ENCODE assay signal across 19 mouse cellular contexts in genomic region chr4:103123606-103124005, GRCm38 (mm10). TPM values are rescaled to one million over a fixed set of nuclear protein-coding genes. Genes with fewer than 3 reads are reported as not detected.
DNase-seq lines count a peak whose midpoint lies in the region; ATAC-seq lines count a peak whose summit lies in the region.
"Had no signal": no experiment of that assay in that cellular context is flagged by ENCODE, and none has a peak within 500 bp of the region (broad histone marks: within the 10 kb centered on the region; RNA-seq: fewer than 3 reads in every experiment).

No protein-coding gene starts in this region.

- peaks cover 15% of the 10 kb centered on the region for H3K36me3 ChIP-seq in megakaryocyte, embryonic 14.5 days (replicated peaks; ENCODE audit: low read length)
- H3K36me3 ChIP-seq in heart, embryonic 10.5 days, result no peaks in the 10 kb centered on the region
- H3K36me3 ChIP-seq: embryonic facial prominence, embryonic 13.5 days; forebrain, embryonic 12.5 days; hindbrain, embryonic 15.5 days had no signal

- peak overlapping the region; percentile 93 for H3K4me3 ChIP-seq in megakaryocyte, embryonic 14.5 days (replicated peaks)
- no peak overlapping the region for H3K4me3 ChIP-seq in heart, embryonic 10.5 days
- H3K4me3 ChIP-seq: embryonic facial prominence, embryonic 13.5 days; forebrain, embryonic 12.5 days; heart, adult 2 months; hindbrain, embryonic 15.5 days had no signal

- H3K27ac ChIP-seq in heart, embryonic 10.5 days, result no peak overlapping the region
- H3K27ac ChIP-seq: embryonic facial prominence, embryonic 13.5 days; forebrain, embryonic 12.5 days; hindbrain, embryonic 15.5 days had no signal

- no peak for ATAC-seq in megakaryocyte, adult 5-6 weeks (ENCODE audit: poor library complexity, severe bottlenecking)
- peak; percentile 27 for ATAC-seq in megakaryocyte progenitor cell, adult 5-6 weeks (replicated peaks; ENCODE audit: poor library complexity)
- ATAC-seq: forebrain, embryonic 16.5 days had no signal

- H3K4me1 ChIP-seq in megakaryocyte, embryonic 14.5 days, result peaks cover 51% of the 10 kb centered on the region
- peaks cover 21% of the 10 kb centered on the region for H3K4me1 ChIP-seq in heart, embryonic 10.5 days

- no peaks in the 10 kb centered on the region for H3K9me3 ChIP-seq in megakaryocyte, embryonic 14.5 days
- H3K9me3 ChIP-seq in heart, embryonic 10.5 days, result no peaks in the 10 kb centered on the region
- H3K9me3 ChIP-seq: embryonic facial prominence, embryonic 13.5 days; forebrain, embryonic 12.5 days; heart, embryonic 13.5 days; hindbrain, embryonic 15.5 days had no signal

- peak; percentile 26 for DNase-seq in MEL-GATA-1-ER (ENCODE audit: extremely low read depth, low read depth)
- no peak for DNase-seq in heart, embryonic 10.5 days (ENCODE audit: low spot score)
- no peak for DNase-seq in frontal cortex, postnatal 14 days (ENCODE audit: low spot score in 2 of 2)
- DNase-seq: adrenal gland, adult 8-10 months; adrenal gland, postnatal 36 days; cerebellum, adult 11 months; cerebellum, adult 9-10 months; cerebellum, postnatal 25 days; gastrocnemius, postnatal 14 days; heart, adult 2 months; heart, postnatal 36 days had no signal

- no peaks in the 10 kb centered on the region for H3K27me3 ChIP-seq in megakaryocyte, embryonic 14.5 days (replicated peaks)
- H3K27me3 ChIP-seq in heart, embryonic 10.5 days (ENCODE audit: insufficient read depth, poor library complexity, severe bottlenecking), result no peaks in the 10 kb centered on the region
- H3K27me3 ChIP-seq: embryonic facial prominence, embryonic 13.5 days; forebrain, embryonic 12.5 days; heart, embryonic 13.5 days; hindbrain, embryonic 15.5 days had no signal

RNA-seq across cellular contexts. Expression of gene Wdr78, which starts 9.3 kb away (rescaled TPM):
- polyA plus RNA-seq in megakaryocyte, embryonic 14.5 days (2012; ENCODE audit: insufficient read depth, low replicate concordance), result 0.43 and 0.47 TPM in 2 replicates
- 0.80 and 2.6 TPM in 2 replicates for total RNA-seq in megakaryocyte, adult 5-6 weeks (2015)
- total RNA-seq in megakaryocyte, adult 5-6 weeks (2017), result 0.28 and 0.92 TPM in 2 replicates
- 0.66 and 3.2 TPM in 2 replicates for total RNA-seq in megakaryocyte progenitor cell, adult 5-6 weeks (2015)
- total RNA-seq in megakaryocyte progenitor cell, adult 5-6 weeks (2017), result 0.83 and 1.7 TPM in 2 replicates
- 1.8 and 2.5 TPM in 2 replicates for polyA plus RNA-seq in heart, embryonic 10.5 days (2016; fragmentation: Nextera tagmentation; extraction: Ambion mirVana)

RNA-seq across cellular contexts. Expression of gene Mier1, which starts 9.4 kb away (rescaled TPM):
- 1.2 and 2.3 TPM in 2 replicates for polyA plus RNA-seq in megakaryocyte, embryonic 14.5 days (2012; ENCODE audit: insufficient read depth, low replicate concordance)
- 79.4 and 82.5 TPM in 2 replicates for total RNA-seq in megakaryocyte, adult 5-6 weeks (2015)
- total RNA-seq in megakaryocyte, adult 5-6 weeks (2017), result 89.2 and 100 TPM in 2 replicates
- total RNA-seq in megakaryocyte progenitor cell, adult 5-6 weeks (2015), result 59.8 and 67.6 TPM in 2 replicates
- total RNA-seq in megakaryocyte progenitor cell, adult 5-6 weeks (2017), result 54.0 and 72.6 TPM in 2 replicates
- polyA plus RNA-seq in heart, embryonic 10.5 days (2016; fragmentation: Nextera tagmentation; extraction: Ambion mirVana), result 26.6 and 31.6 TPM in 2 replicates
